Mouse (Mus musculus): Measurements from ENCODE around the gene Ptk7.

DNA sequence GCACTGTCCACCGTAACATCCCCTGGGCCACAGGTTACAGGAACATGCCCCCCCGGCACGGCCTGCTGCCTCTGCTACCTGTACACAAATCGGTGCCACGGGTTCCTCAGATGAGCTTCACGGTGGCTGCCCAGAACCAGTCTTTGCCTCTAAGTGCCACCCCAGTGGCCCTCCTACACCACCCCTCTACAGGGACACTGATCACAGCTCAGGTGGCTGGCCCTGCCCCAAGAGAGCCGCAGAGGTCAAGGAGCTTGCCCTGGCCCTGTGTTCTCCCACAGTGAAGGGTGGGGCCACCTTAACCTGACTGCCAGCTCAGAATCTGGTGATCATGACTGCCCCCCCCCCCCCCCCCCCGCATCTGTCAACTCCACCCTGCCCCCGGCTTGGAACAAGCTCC lies 49.1 kb upstream of the Ptk7 start, which contains the start of gene Mea1:
- TF ChIP-seq CTCF (IDR thresholded peaks at IDR 0.05; ENCODE audit: borderline replicate concordance, extremely low read depth, insufficient read depth, insufficient read length): no peak
- TF ChIP-seq POLR2A (IDR thresholded peaks at IDR 0.05; ENCODE audit: borderline replicate concordance, extremely low read depth, insufficient read depth, insufficient read length, poor library complexity, severe bottlenecking): no peak
